Mouse (Mus musculus) limb, embryonic 12.5 days (tissue): ENCODE results near the gene Zfp423. TPM values are rescaled to one million over a fixed set of nuclear protein-coding genes. Genes with fewer than 3 reads are reported as not detected.

Experiments
- ATAC-seq: fragments of 200-750 bp; cut with Nextera tagmentation; 2 replicates; pipeline ENCODE4 v1.8.0; 2017; ENCODE audit warnings: low read depth, moderate TSS enrichment; ENCODE audit not compliant: insufficient number of reproducible peaks, insufficient read depth, low FRiP score, low TSS enrichment
- H3K27ac ChIP-seq: fragments of 300-500 bp; sonication (generic); 2 replicates; pipeline ENCODE4 v1.5.1; 2016; ENCODE audit warnings: mild to moderate bottlenecking, moderate library complexity
- H3K27me3 ChIP-seq: fragments of 300-500 bp; sonication (generic); 2 replicates; pipeline ENCODE4 v1.6.1; 2016; ENCODE audit warnings: mild to moderate bottlenecking, moderate library complexity
- H3K36me3 ChIP-seq: fragments of 300-500 bp; sonication (generic); 2 replicates; pipeline ENCODE4 v1.6.1; 2016; ENCODE audit warnings: mild to moderate bottlenecking, moderate library complexity
- H3K4me1 ChIP-seq: fragments of 300-500 bp; sonication (generic); replicated peaks from 2 replicates; pipeline ENCODE4 v1.6.1; 2016
- H3K4me2 ChIP-seq: fragments of 300-500 bp; sonication (generic); 2 replicates; pipeline ENCODE4 v1.6.1; 2016; ENCODE audit warnings: mild to moderate bottlenecking, moderate library complexity
- H3K4me3 ChIP-seq: fragments of 300-500 bp; sonication (generic); replicated peaks from 2 replicates; pipeline ENCODE4 v1.5.1; 2016; ENCODE audit warnings: mild to moderate bottlenecking
- H3K9ac ChIP-seq: fragments of 300-500 bp; sonication (generic); replicated peaks from 2 replicates; pipeline ENCODE4 v1.6.1; 2016; ENCODE audit warnings: mild to moderate bottlenecking, moderate library complexity
- H3K9me3 ChIP-seq: fragments of 300-500 bp; sonication (generic); 2 replicates; pipeline ENCODE4 v1.6.1; 2016; ENCODE audit warnings: mild to moderate bottlenecking, moderate library complexity
- WGBS: fragments of 180-500 bp; shearing (Covaris S2); methylation state at CpG from one replicate; pipeline ENCODE4 v1.1.7; 2016; 5-methylcytosine and 5-hydroxymethylcytosine counted together
- polyA plus RNA-seq: library from polyadenylated mRNA; unstranded; fragments of >200 nt; fragmentation: Nextera tagmentation; extraction: Ambion mirVana; gene quantifications from 2 replicates; pipeline ENCODE4 v1.2.1, GENCODE M21; 2016

Zfp423 gene
- polyA plus RNA-seq, 1 experiment from 2014 or later = 40.3 TPM

DNA sequence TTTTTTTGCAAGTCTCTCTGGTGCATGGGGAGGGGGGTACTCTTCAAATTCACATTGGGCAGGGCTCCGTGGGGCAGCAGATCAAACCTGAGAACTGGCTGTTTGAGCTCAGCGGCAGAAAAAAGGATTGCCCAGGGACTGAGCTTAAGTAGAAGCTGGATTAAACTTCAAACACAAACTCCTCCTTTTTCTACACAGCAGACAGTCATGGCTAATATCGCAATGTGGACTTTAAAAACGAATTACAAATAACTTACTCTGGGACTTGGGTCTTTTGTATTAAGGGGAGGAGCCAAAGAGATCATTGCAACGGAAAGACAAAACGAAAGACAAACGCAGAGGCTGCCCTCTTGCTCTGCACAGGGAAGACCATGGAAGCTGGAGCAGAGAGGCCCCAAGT, 136.2 kb downstream of the Zfp423 start:
- Histone ChIP-seq H3K36me3 (peaks cover 4% of the 10 kb centered on the region), H3K27me3 (no peaks in the 10 kb centered on the region), H3K4me2 (peak overlapping the region; percentile 40), H3K9me3 (no peaks in the 10 kb centered on the region), H3K4me3 (no peak overlapping the region), H3K27ac (peak overlapping the region; percentile 89), H3K4me1 (peaks cover 37% of the 10 kb centered on the region), H3K9ac (no peak overlapping the region)
- no peak for ATAC-seq
- WGBS = 7% methylated on average over 7 of the region's 7 CpGs

DNA sequence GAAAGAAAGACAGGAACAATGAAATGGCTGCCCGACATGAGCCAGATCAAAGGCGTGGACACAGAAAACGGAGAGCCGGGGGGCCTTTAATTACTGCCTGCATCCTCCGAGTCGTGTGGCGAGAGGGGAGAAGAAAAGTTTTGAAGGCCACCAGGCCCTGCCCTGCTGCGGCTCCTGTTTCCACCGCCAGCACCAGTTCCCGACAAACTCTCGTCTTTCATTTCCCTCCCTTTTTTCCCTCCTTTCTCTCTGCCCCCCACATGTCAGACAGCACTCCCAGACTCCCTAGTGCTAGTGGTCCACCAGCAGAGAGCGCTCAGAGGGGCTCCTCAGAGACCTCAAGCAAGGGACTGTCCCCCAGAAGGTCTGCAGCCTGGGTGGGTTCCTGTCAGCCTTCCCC, 136.7 kb downstream of the Zfp423 start:
- no peaks in the 10 kb centered on the region for H3K27me3 ChIP-seq
- no peaks in the 10 kb centered on the region for H3K9me3 ChIP-seq
- H3K9ac ChIP-seq = peak overlapping the region; percentile 35; the same call in 1 of the 2 replicates
- no peak; the same call in 1 of the 2 replicates for ATAC-seq
- peaks cover 37% of the 10 kb centered on the region for H3K4me1 ChIP-seq
- H3K27ac ChIP-seq = peak overlapping the region; percentile 89
- WGBS = 1% methylated on average over 12 of the region's 12 CpGs
- H3K4me3 ChIP-seq = no peak overlapping the region
- peak overlapping the region; percentile 40 for H3K4me2 ChIP-seq
- H3K36me3 ChIP-seq = peaks cover 4% of the 10 kb centered on the region

DNA sequence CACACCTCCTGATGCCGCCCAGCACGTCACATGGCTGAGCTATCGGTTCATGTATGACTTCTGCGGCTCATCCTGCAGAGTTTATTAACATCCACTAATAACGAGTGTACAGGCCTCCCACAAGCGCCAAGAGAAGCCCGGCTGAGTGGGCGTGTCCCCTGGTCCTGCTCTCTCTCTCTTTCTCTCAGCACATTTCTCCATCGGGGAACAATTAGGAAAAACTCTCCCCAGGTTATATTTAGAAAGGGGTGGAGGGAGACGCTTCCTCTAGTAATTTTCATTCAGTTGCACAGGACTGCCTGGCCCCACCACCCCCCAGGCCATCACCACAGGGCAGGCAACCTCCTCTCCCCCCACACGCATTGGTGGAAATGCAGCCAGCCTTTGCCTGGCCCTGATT, 137.2 kb downstream of the Zfp423 start:
- Histone ChIP-seq H3K27ac (peak overlapping the region; percentile 89), H3K4me3 (no peak overlapping the region), H3K9ac (peak overlapping the region; percentile 35; the same call in 1 of the 2 replicates), H3K4me1 (peaks cover 37% of the 10 kb centered on the region), H3K4me2 (peak overlapping the region; percentile 40), H3K36me3 (no peaks in the 10 kb centered on the region; the same call in 1 of the 2 replicates), H3K27me3 (no peaks in the 10 kb centered on the region), H3K9me3 (no peaks in the 10 kb centered on the region)
- peak; percentile 44; the same call in 1 of the 2 replicates for ATAC-seq
- 14% methylated on average over 11 of the region's 11 CpGs for WGBS

GRCm38 (mm10) chr8:87821655-87822054, 137.7 kb downstream of the Zfp423 start:
- WGBS = 63% methylated on average over 2 of the region's 2 CpGs
- ATAC-seq = peak; percentile 22; the same call in 1 of the 2 replicates

DNA sequence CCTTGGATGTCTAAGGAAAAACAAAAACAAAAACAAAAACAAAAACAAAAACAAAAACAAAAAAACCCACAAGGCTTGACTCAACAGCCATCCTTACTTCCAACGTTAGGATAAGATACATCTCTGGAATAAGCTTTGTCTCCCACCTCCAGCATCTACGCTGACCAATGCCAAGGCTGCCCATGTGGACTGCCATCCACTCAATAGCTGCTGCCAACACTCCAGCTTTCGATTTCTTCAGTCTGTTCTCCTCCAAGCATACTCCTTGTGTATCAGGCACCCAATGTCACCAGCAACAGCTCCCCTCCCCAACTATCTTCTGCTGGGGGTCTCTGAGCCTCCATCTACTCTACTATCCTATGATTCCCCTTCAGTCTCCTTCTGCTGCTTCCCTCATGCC, 140.1 kb downstream of the Zfp423 start:
- Histone ChIP-seq H3K27ac (no peak overlapping the region), H3K4me3 (no peak overlapping the region), H3K4me1 (peaks cover 40% of the 10 kb centered on the region), H3K27me3 (no peaks in the 10 kb centered on the region), H3K9ac (no peak overlapping the region), H3K9me3 (no peaks in the 10 kb centered on the region), H3K4me2 (no peak overlapping the region), H3K36me3 (peaks cover 10% of the 10 kb centered on the region; the same call in 1 of the 2 replicates)
- WGBS = 96% methylated on average over 3 of the region's 3 CpGs
- ATAC-seq = no peak

More at GRCm38 (mm10) chr8:87821655-87822054, 137.7 kb downstream of the Zfp423 start:
- Histone ChIP-seq H3K4me3 (no peak overlapping the region), H3K4me2 (peak overlapping the region; percentile 40; the same call in 1 of the 2 replicates), H3K27ac (peak overlapping the region; percentile 89), H3K4me1 (peaks cover 37% of the 10 kb centered on the region), H3K36me3 (no peaks in the 10 kb centered on the region; the same call in 1 of the 2 replicates), H3K27me3 (no peaks in the 10 kb centered on the region), H3K9ac (no peak overlapping the region), H3K9me3 (no peaks in the 10 kb centered on the region)

- Histone ChIP-seq H3K4me1 (peaks cover 33% of the 10 kb centered on the region), H3K36me3 (peaks cover 11% of the 10 kb centered on the region; the same call in 1 of the 2 replicates), H3K4me3 (no peak overlapping the region), H3K27ac (no peak overlapping the region), H3K27me3 (no peaks in the 10 kb centered on the region), H3K4me2 (no peak overlapping the region), H3K9me3 (no peaks in the 10 kb centered on the region), H3K9ac (no peak overlapping the region)
- ATAC-seq = no peak
- 88% methylated on average over 7 of the region's 7 CpGs for WGBS
Measured at GRCm38 (mm10) chr8:87818506-87818905, 140.9 kb downstream of the Zfp423 start.

- H3K4me3 ChIP-seq = no peak overlapping the region
- peaks cover 11% of the 10 kb centered on the region; the same call in 1 of the 2 replicates for H3K36me3 ChIP-seq
- H3K4me2 ChIP-seq = no peak overlapping the region
- H3K27me3 ChIP-seq = no peaks in the 10 kb centered on the region
- peaks cover 27% of the 10 kb centered on the region for H3K4me1 ChIP-seq
- H3K9me3 ChIP-seq = no peaks in the 10 kb centered on the region
- ATAC-seq = no peak
- H3K27ac ChIP-seq = peak overlapping the region; percentile 51
- H3K9ac ChIP-seq = no peak overlapping the region
- WGBS = 63% methylated on average over 5 of the region's 5 CpGs
Measured at GRCm38 (mm10) chr8:87816141-87816540, 143.3 kb downstream of the Zfp423 start.

DNA sequence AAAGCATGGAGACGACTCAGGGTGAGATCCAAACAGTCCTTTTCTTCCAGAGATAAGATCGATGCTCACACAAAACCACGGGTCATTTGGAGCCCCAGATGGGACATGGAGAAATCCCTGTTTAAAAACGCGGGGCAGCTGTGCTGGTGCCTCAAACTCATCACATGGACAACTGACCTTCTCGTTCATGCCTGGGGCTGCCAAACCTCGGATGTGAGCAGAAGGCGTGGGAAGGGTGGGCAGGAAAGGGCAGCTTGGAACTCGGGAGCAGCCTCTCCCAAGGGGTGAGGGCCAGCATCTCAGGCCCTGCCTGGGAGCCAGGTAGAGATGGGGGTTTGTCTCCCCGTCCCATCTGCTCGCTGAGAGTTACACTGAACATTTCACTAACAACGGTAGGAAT, 146.7 kb downstream of the Zfp423 start:
- Histone ChIP-seq H3K4me3 (no peak overlapping the region), H3K27me3 (no peaks in the 10 kb centered on the region), H3K4me2 (no peak overlapping the region), H3K4me1 (peaks cover 30% of the 10 kb centered on the region), H3K27ac (no peak overlapping the region), H3K9ac (no peak overlapping the region), H3K36me3 (peaks cover 11% of the 10 kb centered on the region; the same call in 1 of the 2 replicates), H3K9me3 (no peaks in the 10 kb centered on the region)
- 79% methylated on average over 12 of the region's 12 CpGs for WGBS
- ATAC-seq = no peak

- no peaks in the 10 kb centered on the region for H3K27me3 ChIP-seq
- H3K36me3 ChIP-seq = peaks cover 11% of the 10 kb centered on the region; the same call in 1 of the 2 replicates
- 82% methylated on average over 2 of the region's 2 CpGs for WGBS
- no peak for ATAC-seq
- no peak overlapping the region for H3K4me2 ChIP-seq
- no peaks in the 10 kb centered on the region for H3K9me3 ChIP-seq
- no peak overlapping the region for H3K4me3 ChIP-seq
- H3K9ac ChIP-seq = no peak overlapping the region
- H3K27ac ChIP-seq = peak overlapping the region; percentile 45; the same call in 1 of the 2 replicates
- H3K4me1 ChIP-seq = peaks cover 36% of the 10 kb centered on the region
Measured at GRCm38 (mm10) chr8:87812069-87812449, 147.3 kb downstream of the Zfp423 start.

DNA sequence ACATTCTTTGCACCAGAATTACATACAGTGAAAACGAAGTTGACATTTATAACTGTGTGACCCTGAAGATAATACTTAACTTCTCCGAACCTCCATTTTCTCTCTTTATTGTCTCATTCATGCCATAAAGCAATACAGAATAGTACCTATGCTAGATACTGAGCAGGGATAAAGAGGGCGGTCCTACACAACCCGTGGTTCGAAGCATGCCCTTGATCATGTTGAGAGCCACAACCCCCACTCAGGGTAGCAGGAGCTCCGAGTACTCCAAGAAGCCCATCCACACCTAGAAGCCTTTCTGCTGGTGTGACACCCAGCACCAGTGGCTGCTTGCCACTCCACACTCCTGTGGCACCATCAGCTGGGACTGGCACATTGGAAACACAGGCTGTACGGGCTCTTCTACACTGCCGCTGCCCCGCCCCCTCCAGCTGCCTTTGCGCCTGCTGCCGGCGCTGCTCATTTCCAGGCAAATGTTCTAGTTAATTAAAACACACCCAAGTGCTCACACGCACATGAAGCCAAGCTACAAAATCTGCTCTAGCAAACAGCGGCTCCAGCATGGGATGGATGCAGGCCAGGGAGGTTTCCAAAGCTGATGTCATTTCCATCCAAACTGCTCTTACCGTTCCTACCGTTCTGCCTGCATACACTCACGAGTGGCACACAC, 147.9 kb downstream of the Zfp423 start:
- H3K27ac ChIP-seq = peak overlapping the region; percentile 45; the same call in 1 of the 2 replicates
- peaks cover 11% of the 10 kb centered on the region; the same call in 1 of the 2 replicates for H3K36me3 ChIP-seq
- H3K9me3 ChIP-seq = no peaks in the 10 kb centered on the region
- no peak overlapping the region for H3K4me2 ChIP-seq
- no peak overlapping the region for H3K4me3 ChIP-seq
- ATAC-seq = no peak
- no peak overlapping the region for H3K9ac ChIP-seq
- H3K27me3 ChIP-seq = no peaks in the 10 kb centered on the region
- H3K4me1 ChIP-seq = peaks cover 40% of the 10 kb centered on the region
- WGBS = 67% methylated on average over 17 of the region's 17 CpGs

- H3K36me3 ChIP-seq = peaks cover 11% of the 10 kb centered on the region; the same call in 1 of the 2 replicates
- H3K4me2 ChIP-seq = no peak overlapping the region
- no peak overlapping the region for H3K4me3 ChIP-seq
- no peaks in the 10 kb centered on the region for H3K9me3 ChIP-seq
- H3K27ac ChIP-seq = no peak overlapping the region
- 77% methylated on average over 6 of the region's 6 CpGs for WGBS
- H3K27me3 ChIP-seq = no peaks in the 10 kb centered on the region
- H3K9ac ChIP-seq = no peak overlapping the region
- ATAC-seq = no peak
- peaks cover 40% of the 10 kb centered on the region for H3K4me1 ChIP-seq
Measured at GRCm38 (mm10) chr8:87810771-87811170, 148.6 kb downstream of the Zfp423 start.
